Mouse (Mus musculus): ENCODE measurements around the gene Amigo1. TPM values are rescaled to one million over a fixed set of nuclear protein-coding genes. Genes with fewer than 3 reads are reported as not detected.

The Amigo1 gene
- total and polyA plus RNA-seq, 3 experiments, result 4.6 to 9.5 TPM; not detected in 1

- TF ChIP-seq E2F4 (IDR thresholded peaks at IDR 0.05; ENCODE audit: borderline replicate concordance, low read depth, low read length), result peak; percentile 57; the same call in 1 of the 2 replicates
- TF ChIP-seq RCOR1 (IDR thresholded peaks at IDR 0.05; ENCODE audit: low read depth, low read length), result peak; percentile 24; the same call in 1 of the 2 replicates
- TF ChIP-seq UBTF (IDR thresholded peaks at IDR 0.05; ENCODE audit: borderline replicate concordance, insufficient read depth, low read depth, low read length), result peak; percentile 77; the same call in 1 of the 2 replicates
- TF ChIP-seq CHD1 (IDR thresholded peaks at IDR 0.05; ENCODE audit: low read depth, low read length), result 0 out of 2 replicates have a peak, but pooled peaks have one; percentile 89
- TF ChIP-seq NRF1 (IDR thresholded peaks at IDR 0.05; ENCODE audit: insufficient read depth, low read depth, low read length, poor library complexity, severe bottlenecking), result peak; percentile 16; the same call in 1 of the 2 replicates
- no peak for TF ChIP-seq RAD21 (IDR thresholded peaks at IDR 0.05; ENCODE audit: low read depth, low read length)
- TF ChIP-seq CHD2 (IDR thresholded peaks at IDR 0.05; ENCODE audit: low read length), result no peak
- TF ChIP-seq MYB (IDR thresholded peaks at IDR 0.05; ENCODE audit: low read depth, low read length), result peak; percentile 92
- TF ChIP-seq USF1 (IDR thresholded peaks at IDR 0.05; ENCODE audit: low read depth, low read length), result no peak
- peak; percentile 86 for TF ChIP-seq HCFC1 (IDR thresholded peaks at IDR 0.05; ENCODE audit: low read depth, low read length)
- TF ChIP-seq ZKSCAN1 (IDR thresholded peaks at IDR 0.05; ENCODE audit: low read depth, low read length), result no peak
Measured at GRCm38 (mm10) chr3:108145534-108146445, 40.3 kb upstream of the Amigo1 start, which contains the start of gene Gnai3 (continued).

DNA sequence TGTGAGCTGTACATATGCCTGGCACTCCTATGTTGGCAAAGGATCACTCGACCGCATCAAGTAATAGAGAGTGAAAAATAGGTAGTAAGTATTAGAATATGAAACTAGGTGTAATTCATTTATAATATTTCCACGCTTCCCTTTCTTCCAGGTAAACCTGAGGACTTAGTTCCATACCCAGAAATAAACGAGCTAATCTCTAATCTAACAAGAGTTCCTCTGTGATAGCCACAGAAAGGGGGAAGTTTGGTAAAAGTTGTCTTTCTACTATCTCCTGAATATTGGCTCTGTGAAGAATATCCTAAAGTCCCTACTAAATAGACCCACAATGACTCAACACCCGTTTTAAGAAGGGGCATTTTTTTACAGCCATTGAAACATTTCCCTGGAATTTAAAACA is 39.5 kb upstream of the Amigo1 start:
- Histone ChIP-seq H3K4me3 (ENCODE audit: control insufficient read depth in 1 of 2, insufficient read depth in 1 of 2, low read depth in 2 of 2, low read length in 2 of 2) (peak overlapping the region; percentile 92 to 97), H3K36me3 (ENCODE audit: control insufficient read depth in 1 of 2, insufficient read depth in 2 of 2, low read length in 2 of 2) (peaks cover 2 to 28% of the 10 kb centered on the region in 2 experiments; a peak in 3 of 4 replicates), H3K9me3 (replicated peaks; ENCODE audit: insufficient read depth, low read length) (no peaks in the 10 kb centered on the region), H3K9ac (ENCODE audit: control insufficient read depth, low read depth, low read length, poor library complexity, severe bottlenecking) (peak overlapping the region; percentile 80), H3K79me2 (ENCODE audit: control insufficient read depth, insufficient read depth, low read length, poor library complexity) (peaks cover 37% of the 10 kb centered on the region), H3K4me1 (ENCODE audit: control insufficient read depth in 1 of 2, insufficient read depth in 2 of 2, low read length in 2 of 2) (peaks cover 8 to 9% of the 10 kb centered on the region in 2 experiments), H3K27ac (ENCODE audit: control insufficient read depth, low read depth, low read length) (peak overlapping the region; percentile 99), H3K27me3 (ENCODE audit: control insufficient read depth in 1 of 2, insufficient read depth in 2 of 2, low read length in 2 of 2) (no peaks in the 10 kb centered on the region)
- peak; percentile 67 for DNase-seq (ENCODE audit: low read depth, low spot score)
- TF ChIP-seq CHD1 (IDR thresholded peaks at IDR 0.05; ENCODE audit: low read depth, low read length), result no peak; the same call in 1 of the 2 replicates
- TF ChIP-seq POLR2AphosphoS2 (IDR thresholded peaks at IDR 0.05; ENCODE audit: low read length), result no peak
- no peak for TF ChIP-seq ZNF384 (IDR thresholded peaks at IDR 0.05; ENCODE audit: low read depth, low read length)
- TF ChIP-seq EP300 (IDR thresholded peaks at IDR 0.05; ENCODE audit: low read depth in 1 of 2, low read length in 2 of 2), result peak; percentile 72 to 77
- peak; percentile 57; the same call in 1 of the 2 replicates for TF ChIP-seq RCOR1 (IDR thresholded peaks at IDR 0.05; ENCODE audit: low read depth, low read length)
- no peak for TF ChIP-seq JUND (IDR thresholded peaks at IDR 0.05; ENCODE audit: low read depth, low read length)
- no peak for TF ChIP-seq E2F4 (IDR thresholded peaks at IDR 0.05; ENCODE audit: borderline replicate concordance, low read depth, low read length)
- peak; percentile 76 for TF ChIP-seq ETS1 (IDR thresholded peaks at IDR 0.05; ENCODE audit: low read depth, low read length)
- no peak for TF ChIP-seq RAD21 (IDR thresholded peaks at IDR 0.05; ENCODE audit: low read depth, low read length)
- no peak for TF ChIP-seq NELFE (IDR thresholded peaks at IDR 0.05; ENCODE audit: low read depth, low read length)
- no peak for TF ChIP-seq POLR2A (IDR thresholded peaks at IDR 0.05; ENCODE audit: control insufficient read depth in 1 of 2, insufficient read depth in 1 of 2, low read depth in 1 of 2, low read length in 2 of 2, poor library complexity in 1 of 2)
- TF ChIP-seq ELF1 (IDR thresholded peaks at IDR 0.05; ENCODE audit: low read depth, low read length), result 0 out of 2 replicates have a peak, but pooled peaks have one; percentile 20
- TF ChIP-seq HCFC1 (IDR thresholded peaks at IDR 0.05; ENCODE audit: low read depth, low read length), result 0 out of 2 replicates have a peak, but pooled peaks have one; percentile 14
- no peak for TF ChIP-seq MXI1 (IDR thresholded peaks at IDR 0.05; ENCODE audit: low read depth, low read length)
- TF ChIP-seq MAX (IDR thresholded peaks at IDR 0.05; ENCODE audit: low read length), result no peak
- TF ChIP-seq GATA1 (IDR thresholded peaks at IDR 0.05; ENCODE audit: low read depth, low read length), result peak; percentile 73
- TF ChIP-seq MYB (IDR thresholded peaks at IDR 0.05; ENCODE audit: low read depth, low read length), result no peak
- TF ChIP-seq BHLHE40 (IDR thresholded peaks at IDR 0.05; ENCODE audit: borderline replicate concordance, low read depth, low read length), result no peak
- TF ChIP-seq TCF12 (IDR thresholded peaks at IDR 0.05; ENCODE audit: low read depth, low read length), result peak; percentile 39; the same call in 1 of the 2 replicates
- TF ChIP-seq CTCF (IDR thresholded peaks at IDR 0.05 in 2 of 3, conservative IDR thresholded peaks at IDR 0.05 in 1 of 3; ENCODE audit: control insufficient read depth in 1 of 3, insufficient read depth in 1 of 3, low read depth in 2 of 3, low read length in 3 of 3, poor library complexity in 1 of 3, severe bottlenecking in 1 of 3), result no peak

All from MEL (cell line).